Mouse (Mus musculus): ENCODE measurements around the gene Tesk2.

Tesk2 gene

GRCm38 (mm10) chr4:116849901-116850300 lies 129.2 kb downstream of the Tesk2 start:
- in situ Hi-C loops (cut with MboI, MseI) = no loop called here

GRCm38 (mm10) chr4:116854286-116854685 lies 133.5 kb downstream of the Tesk2 start:
- in situ Hi-C loops (cut with MboI, MseI) = no loop called here

Measured in T-helper 2 cell (primary cell).